Mouse (Mus musculus) bone marrow macrophage, adult 2 months (primary cell): Measurements from ENCODE around the gene Tgfb2. TPM values are rescaled to one million over a fixed set of nuclear protein-coding genes. Genes with fewer than 3 reads are reported as not detected.

Experiments
- H3K27ac ChIP-seq: 2 replicates; pipeline ENCODE4 v1.5.1; 2012; ENCODE audit warnings: low read depth, low read length; ENCODE audit not compliant: insufficient read depth
- H3K4me1 ChIP-seq: 2 replicates; pipeline ENCODE4 v1.6.1; 2012; ENCODE audit warnings: low read length; ENCODE audit not compliant: control insufficient read depth, insufficient read depth
- H3K4me3 ChIP-seq: 2 replicates; pipeline ENCODE4 v1.5.1; 2012; ENCODE audit warnings: mild to moderate bottlenecking, low read length, moderate library complexity; ENCODE audit not compliant: insufficient read depth
- CTCF ChIP-seq: IDR thresholded peaks from 2 replicates; pipeline ENCODE4 v1.5.1; 2012; ENCODE audit warnings: low read depth, mild to moderate bottlenecking, low read length, moderate library complexity
- POLR2A ChIP-seq: IDR thresholded peaks from 2 replicates; pipeline ENCODE4 v1.6.1; 2012; ENCODE audit warnings: mild to moderate bottlenecking, low read depth, low read length, borderline replicate concordance
- polyA plus RNA-seq: library from polyadenylated mRNA; stranded (reverse); fragments of >200 nt; gene quantifications from 2 replicates; pipeline ENCODE4 v1.2.4, GENCODE M21; 2012; ENCODE audit not compliant: missing spikeins, insufficient read depth, insufficient read length

The Tgfb2 gene
- polyA plus RNA-seq, 1 experiment, result 0.55 TPM

DNA sequence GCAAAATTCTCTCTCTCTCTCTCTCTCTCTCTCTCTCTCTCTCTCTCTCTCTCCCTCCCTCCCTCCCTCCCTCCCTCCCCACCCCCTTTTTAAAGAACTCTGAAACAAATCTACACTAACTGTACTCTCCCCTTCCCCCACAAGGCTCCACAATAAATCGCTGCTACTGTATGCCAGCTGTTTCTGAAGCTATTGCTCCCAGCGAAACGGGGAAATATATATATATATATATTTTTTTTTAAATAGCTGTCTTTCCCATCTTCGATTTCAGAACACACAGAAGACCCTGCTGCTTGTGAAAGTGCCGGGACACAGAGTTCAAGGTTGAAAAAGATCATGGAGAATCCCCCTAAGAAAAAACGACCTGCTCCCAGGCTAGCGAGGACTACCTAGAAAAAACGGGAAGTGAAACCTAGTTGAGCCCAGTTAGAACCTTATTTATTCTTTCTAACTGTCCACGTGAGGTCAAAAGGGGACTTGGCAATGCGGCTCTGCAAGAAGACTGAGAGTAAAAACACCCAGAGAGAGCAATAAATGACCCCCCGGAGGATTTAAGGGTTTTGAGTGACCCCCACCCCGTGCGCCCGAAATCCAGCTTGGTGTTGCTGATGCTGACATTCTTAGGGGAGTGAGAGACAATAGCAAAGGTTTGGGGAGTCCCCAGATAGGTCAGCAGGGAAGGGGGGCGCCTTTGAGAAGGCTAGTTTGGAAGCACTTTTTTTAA lies 2.4 kb downstream of the Tgfb2 start:
- Histone ChIP-seq H3K4me3 (peak overlapping the region; percentile 35; the same call in 1 of the 2 replicates), H3K27ac (no peak overlapping the region), H3K4me1 (peaks cover 2% of the 10 kb centered on the region; the same call in 1 of the 2 replicates)
- TF ChIP-seq POLR2A, result no peak
- TF ChIP-seq CTCF, result no peak

DNA sequence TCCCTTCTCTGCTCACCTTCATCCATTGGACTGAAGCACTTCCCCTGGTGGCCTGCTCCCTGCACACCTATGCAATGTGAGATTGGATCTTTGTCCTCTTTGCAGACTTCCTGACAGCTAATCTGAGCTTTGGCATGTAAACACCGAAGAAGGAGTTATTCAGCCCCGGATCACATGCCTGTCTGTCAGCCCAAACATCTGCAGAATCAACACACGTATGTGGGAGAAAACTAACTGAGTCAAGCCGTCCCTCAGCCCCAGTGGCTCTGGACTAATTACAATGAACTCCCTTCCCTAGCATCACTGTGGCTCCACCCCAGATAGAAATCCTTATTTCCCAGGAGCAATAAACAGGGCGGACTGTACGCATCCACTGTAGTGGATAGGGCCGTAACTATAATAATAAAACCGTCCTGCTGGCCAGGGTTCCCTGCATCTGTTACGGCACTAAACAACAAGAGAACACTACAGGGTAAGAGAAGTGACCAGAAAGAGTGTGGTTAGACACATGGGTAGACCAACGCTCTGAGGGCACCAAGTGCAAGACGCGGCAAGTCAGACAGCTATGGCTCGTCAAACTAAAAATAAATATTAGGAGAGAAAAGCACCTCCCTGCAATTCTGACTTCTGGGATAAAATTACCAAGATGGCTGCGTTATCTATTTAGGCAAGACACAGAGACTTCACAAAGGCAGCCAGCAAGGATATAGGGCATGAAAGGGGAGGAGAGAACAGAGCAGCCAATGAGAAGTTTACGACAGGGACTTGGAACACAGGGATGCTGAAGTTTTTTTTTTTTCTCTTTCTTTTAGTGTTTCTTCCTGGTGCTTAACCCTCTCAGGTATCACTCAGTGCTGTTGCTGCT lies 3.2 kb downstream of the Tgfb2 start:
- TF ChIP-seq POLR2A (no peak), CTCF (no peak)
- H3K27ac ChIP-seq, result no peak overlapping the region
- H3K4me3 ChIP-seq, result no peak overlapping the region
- H3K4me1 ChIP-seq, result peaks cover 2% of the 10 kb centered on the region; the same call in 1 of the 2 replicates

DNA sequence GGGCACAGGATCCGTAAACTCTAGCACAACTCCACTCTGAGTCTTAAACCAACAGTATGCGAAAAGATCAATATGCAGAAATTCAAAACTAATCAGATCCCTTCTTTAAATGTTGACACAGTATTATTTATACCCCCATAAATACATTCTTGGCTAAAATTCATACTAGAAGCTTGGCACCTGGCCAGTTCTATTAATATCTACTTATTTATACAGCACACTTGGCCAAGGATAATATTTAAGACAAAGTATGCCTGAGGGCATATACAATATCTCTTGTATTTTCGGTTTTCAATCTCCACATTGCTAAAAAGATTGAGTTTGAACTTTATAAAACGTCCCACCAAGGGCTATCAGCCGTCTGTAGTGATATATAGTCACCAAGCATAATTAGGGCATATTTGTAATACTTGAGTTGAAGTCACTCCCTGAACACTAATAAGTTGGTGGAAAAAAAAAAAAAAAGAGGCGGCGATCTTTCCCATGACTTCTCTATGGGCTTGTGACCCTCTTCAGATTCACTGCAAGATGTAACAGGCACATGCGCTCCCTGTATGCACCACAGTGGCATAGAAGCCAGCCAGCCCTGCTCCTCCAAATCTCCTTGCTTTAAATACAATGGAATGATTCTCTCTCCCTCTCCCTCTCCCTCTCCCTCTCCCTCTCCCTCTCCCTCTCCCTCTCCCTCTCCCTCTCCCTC lies 4.4 kb downstream of the Tgfb2 start:
- H3K4me1 ChIP-seq, result peaks cover 2% of the 10 kb centered on the region; the same call in 1 of the 2 replicates
- no peak overlapping the region for H3K4me3 ChIP-seq
- TF ChIP-seq POLR2A (no peak), CTCF (no peak)
- H3K27ac ChIP-seq, result no peak overlapping the region

DNA sequence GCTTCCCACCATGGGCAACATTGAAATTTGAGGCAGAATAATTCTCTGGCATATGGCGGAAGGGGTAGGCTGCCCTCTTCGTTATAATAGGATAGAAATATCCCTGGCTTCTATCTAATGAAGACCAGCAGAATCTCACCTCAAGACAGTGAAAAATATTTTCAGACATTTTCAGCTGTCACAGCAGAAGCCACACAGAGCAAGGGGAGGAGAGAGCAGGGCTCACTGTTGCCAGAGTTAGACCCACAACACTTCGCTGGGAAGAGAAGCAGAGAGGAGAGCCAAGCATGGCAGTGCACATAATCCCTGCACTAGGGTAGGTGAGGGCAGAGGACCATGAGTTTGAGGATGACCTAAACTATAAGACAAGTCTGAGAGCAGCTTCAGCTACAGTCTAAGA lies 5.3 kb downstream of the Tgfb2 start:
- TF ChIP-seq CTCF, result no peak
- no peak for TF ChIP-seq POLR2A
- H3K27ac ChIP-seq, result no peak overlapping the region
- no peak overlapping the region for H3K4me3 ChIP-seq
- H3K4me1 ChIP-seq, result peaks cover 2% of the 10 kb centered on the region; the same call in 1 of the 2 replicates

DNA sequence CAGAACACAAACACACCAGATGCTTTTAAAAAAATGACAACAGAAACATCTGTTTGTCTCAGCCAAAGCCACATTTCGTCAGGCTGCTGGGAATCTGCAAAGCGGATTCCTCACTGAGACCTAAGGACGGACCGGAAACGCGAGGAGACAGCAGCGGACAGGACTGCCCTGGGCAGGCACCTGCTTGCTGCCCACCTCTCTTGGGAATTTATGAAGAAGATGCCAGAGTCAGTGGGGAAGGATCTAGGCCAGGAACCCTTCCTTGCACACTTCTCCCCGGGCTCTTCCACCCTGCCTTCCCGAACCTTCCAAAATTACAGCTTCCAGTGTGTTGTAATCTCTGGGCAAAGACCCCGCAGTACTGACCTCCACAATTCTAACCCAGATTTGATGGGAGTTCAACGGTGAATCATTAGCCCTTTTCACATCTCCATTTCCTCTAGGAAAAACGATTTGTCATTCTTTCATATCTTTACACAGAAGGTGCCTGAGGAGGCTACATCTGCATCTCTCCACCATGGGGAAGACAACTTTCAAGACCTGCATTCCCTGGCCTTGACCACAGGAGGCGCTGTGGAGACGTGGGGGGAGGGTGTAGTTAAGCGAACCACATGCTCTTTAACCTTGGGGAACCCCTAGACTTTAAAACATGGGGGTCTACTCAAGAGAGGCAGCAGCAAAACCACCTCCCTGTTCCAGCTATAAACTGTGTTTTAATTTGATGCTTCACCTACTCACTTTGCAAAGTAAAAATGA lies 7.0 kb downstream of the Tgfb2 start:
- TF ChIP-seq CTCF (no peak), POLR2A (no peak)
- Histone ChIP-seq H3K4me1 (peaks cover 1% of the 10 kb centered on the region; the same call in 1 of the 2 replicates), H3K4me3 (no peak overlapping the region), H3K27ac (no peak overlapping the region)

DNA sequence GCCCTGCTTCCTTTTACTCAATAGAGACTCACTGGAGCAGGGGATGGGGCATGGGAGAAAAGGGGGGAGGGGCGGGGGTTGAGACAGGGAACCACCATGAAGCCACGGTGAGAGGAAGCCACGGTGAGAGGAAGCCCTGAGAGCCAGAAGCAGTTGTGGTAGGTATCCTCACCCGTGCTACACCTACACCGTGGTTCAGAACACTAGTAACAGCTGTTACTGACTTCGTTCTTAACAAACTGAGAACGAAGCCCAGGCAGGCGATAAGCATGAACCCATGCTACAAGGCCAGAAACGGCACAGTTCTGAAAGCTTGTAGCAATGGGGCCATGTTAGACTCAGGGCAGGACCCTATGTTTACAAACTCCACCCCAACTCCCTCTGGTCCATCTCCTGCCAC lies 9.6 kb downstream of the Tgfb2 start:
- Histone ChIP-seq H3K4me3 (no peak overlapping the region), H3K4me1 (no peaks in the 10 kb centered on the region), H3K27ac (no peak overlapping the region)
- TF ChIP-seq CTCF (no peak), POLR2A (no peak)

DNA sequence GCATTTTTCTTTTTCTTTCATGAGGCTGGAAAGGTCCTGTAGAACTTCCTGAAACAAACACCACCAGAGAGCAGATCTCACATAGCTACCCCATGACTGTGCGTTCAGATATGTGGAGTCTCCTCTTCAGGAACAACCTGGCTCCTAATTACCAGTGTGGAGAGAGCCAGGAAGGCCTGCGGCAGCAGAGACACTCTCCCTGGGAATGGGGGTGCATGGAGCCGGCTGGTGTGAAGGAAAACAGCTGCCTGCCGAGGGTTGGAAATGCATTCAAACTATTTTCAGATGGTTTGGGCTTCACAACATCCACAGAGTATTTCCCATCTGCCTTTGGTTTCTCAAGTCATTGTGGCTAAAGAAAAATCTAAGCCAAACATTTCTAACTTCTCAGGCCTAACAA lies 10.4 kb downstream of the Tgfb2 start:
- Histone ChIP-seq H3K4me3 (no peak overlapping the region), H3K27ac (no peak overlapping the region), H3K4me1 (no peaks in the 10 kb centered on the region)
- no peak for TF ChIP-seq POLR2A
- no peak for TF ChIP-seq CTCF

DNA sequence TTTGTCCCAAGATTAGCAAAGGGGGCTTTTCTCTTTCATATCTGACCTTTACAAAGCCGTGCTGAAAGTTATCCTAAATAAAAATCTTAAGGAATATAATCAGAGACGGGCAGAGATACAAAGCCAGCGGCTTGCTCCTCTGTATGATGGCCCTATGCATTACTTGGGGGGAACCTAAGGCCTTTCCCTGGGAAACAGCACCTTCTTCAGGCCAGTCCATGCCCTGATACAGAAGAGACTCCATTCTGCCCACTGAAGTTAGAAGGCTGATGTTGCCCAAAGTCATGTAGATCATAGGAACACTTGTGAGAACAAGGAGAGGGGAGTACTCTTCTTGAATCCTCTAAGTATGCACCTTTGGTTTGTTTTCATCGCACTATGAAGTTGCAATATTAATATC lies 13.4 kb downstream of the Tgfb2 start:
- TF ChIP-seq CTCF (no peak), POLR2A (no peak)
- Histone ChIP-seq H3K4me3 (no peak overlapping the region), H3K4me1 (no peaks in the 10 kb centered on the region), H3K27ac (no peak overlapping the region)

DNA sequence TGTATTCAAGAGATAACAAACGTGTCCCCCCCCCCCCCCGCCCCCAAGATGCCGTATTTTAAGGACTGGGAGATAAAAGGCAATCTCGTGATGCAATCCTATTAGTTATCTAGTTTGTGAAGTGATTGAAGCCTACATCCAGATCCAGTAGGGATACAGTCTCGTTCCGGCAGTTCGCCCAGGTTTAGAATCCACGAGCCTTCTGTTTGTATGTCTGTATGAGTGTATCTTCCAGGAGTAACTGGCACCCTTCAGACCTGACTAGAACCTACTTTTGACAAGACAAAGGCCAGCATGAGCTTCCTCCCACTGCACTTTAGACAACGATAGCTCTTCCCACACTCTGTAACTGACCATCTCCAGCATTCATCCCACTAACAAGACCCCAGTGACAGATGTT lies 14.1 kb downstream of the Tgfb2 start:
- no peak overlapping the region for H3K4me3 ChIP-seq
- no peaks in the 10 kb centered on the region for H3K4me1 ChIP-seq
- H3K27ac ChIP-seq, result no peak overlapping the region
- no peak for TF ChIP-seq CTCF
- TF ChIP-seq POLR2A, result no peak
